Mouse (Mus musculus): ENCODE data around the gene Rnf224. TPM values are rescaled to one million over a fixed set of nuclear protein-coding genes. Genes with fewer than 3 reads are reported as not detected.

Gene Rnf224
- polyA plus RNA-seq, 1 experiment from 2014 or later: not detected

GRCm38 (mm10) chr2:25214444-25214843 lies 22.1 kb downstream of the Rnf224 start, which contains the start of gene Stpg3:
Gene Stpg3, minus strand, starts transcription at chr2:25214637.
- no peak within 1 kb of the TSS for H3K9ac ChIP-seq (replicated peaks; ENCODE audit: low read length)
- H3K4me3 ChIP-seq (replicated peaks; ENCODE audit: low read depth, low read length): no peak within 1 kb of the TSS
- ATAC-seq (ENCODE audit: low FRiP score, low TSS enrichment): no peak
- no peak within 1 kb of the TSS for H3K4me2 ChIP-seq (ENCODE audit: low read length)
- H3K27me3 ChIP-seq (ENCODE audit: control insufficient read depth, insufficient read depth, low read length): no peaks in the 10 kb centered on the region
- H3K36me3 ChIP-seq (ENCODE audit: control insufficient read depth, insufficient read depth, low read length): no peaks in the 10 kb centered on the region
- H3K27ac ChIP-seq (replicated peaks; ENCODE audit: low read depth, low read length): no peak within 1 kb of the TSS
- WGBS: 52% methylated on average over 3 of the region's 3 CpGs
- peaks cover 10% of the 10 kb centered on the region for H3K4me1 ChIP-seq (ENCODE audit: control insufficient read depth, insufficient read depth, low read length)
- H3K9me3 ChIP-seq (ENCODE audit: control insufficient read depth, low read length): no peaks in the 10 kb centered on the region
- no peak for DNase-seq

DNA sequence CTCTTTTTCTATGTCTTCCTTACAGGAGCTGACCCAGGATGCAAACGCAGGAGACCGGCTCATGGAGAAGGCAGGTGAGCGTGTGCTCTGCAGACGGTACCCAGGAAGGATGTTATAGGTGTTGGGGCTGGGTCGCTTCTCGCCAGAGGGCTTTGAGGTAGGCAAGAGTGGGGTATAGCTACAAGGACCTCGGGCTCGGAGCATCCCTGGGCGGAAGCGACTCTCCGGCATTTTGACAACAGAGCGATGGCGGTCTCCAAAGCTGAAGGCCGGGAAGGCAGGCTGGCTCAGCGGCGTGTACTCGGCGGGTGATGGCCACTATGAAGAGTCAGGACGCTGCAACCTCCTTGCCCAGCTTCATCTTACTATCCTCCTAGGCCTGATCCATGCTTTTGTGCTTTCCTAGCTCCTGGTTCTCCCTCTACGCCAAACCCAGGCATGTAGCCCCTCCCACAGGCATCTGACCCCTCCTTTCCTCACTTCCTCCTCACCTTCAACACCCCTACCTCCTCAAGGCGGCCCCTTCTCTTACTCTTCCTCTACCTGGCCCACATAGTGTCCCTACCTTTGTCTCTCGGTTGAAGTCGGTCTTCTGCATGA lies 23.2 kb downstream of the Rnf224 start:
- no peak overlapping the region for H3K4me2 ChIP-seq (ENCODE audit: low read length)
- ATAC-seq (ENCODE audit: low FRiP score, low TSS enrichment) (no peak), DNase-seq (no peak)
- WGBS: 74% methylated on average over 23 of the region's 23 CpGs
- H3K9ac ChIP-seq (replicated peaks; ENCODE audit: low read length): no peak overlapping the region
- no peak overlapping the region for H3K27ac ChIP-seq (replicated peaks; ENCODE audit: low read depth, low read length)
- H3K4me1 ChIP-seq (ENCODE audit: control insufficient read depth, insufficient read depth, low read length): peaks cover 19% of the 10 kb centered on the region
- H3K27me3 ChIP-seq (ENCODE audit: control insufficient read depth, insufficient read depth, low read length): no peaks in the 10 kb centered on the region
- H3K36me3 ChIP-seq (ENCODE audit: control insufficient read depth, insufficient read depth, low read length): peaks cover 3% of the 10 kb centered on the region
- no peaks in the 10 kb centered on the region for H3K9me3 ChIP-seq (ENCODE audit: control insufficient read depth, low read length)
- no peak overlapping the region for H3K4me3 ChIP-seq (replicated peaks; ENCODE audit: low read depth, low read length)

DNA sequence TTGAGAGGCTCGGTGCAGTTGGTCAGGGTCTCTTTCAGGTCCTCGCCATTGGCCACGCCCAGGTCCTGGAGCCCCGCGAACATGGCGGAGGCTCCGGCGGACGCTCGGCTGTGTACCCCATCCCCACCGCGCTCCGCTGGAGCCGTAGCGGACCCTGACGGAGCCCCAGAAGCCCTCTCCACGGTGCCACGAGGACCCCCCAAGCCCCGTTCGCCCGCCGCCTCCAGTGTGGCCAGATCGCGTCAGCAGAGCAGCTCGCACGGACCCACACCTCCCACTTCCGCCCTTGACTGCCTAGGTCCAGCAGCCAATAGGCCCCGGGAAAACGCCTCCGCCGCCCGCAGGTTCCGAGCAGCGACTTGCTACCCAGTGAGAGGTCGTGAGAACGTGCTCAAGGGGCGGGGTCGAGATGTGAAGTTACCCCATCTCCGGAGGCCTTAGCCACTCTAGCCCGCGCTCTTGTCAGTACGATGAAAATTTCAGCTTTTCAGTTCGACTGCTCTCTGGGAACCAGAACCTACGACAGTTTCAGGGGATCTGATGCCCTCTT lies 25.4 kb downstream of the Rnf224 start, which contains the start of gene Nelfb:
Gene Nelfb (minus strand): TSS at position 369 of the 550 bp plus-strand sequence.
- under 1% methylated on average over 44 of the region's 44 CpGs for WGBS
- H3K27me3 ChIP-seq (ENCODE audit: control insufficient read depth, insufficient read depth, low read length): no peaks in the 10 kb centered on the region
- no peaks in the 10 kb centered on the region for H3K9me3 ChIP-seq (ENCODE audit: control insufficient read depth, low read length)
- H3K9ac ChIP-seq (replicated peaks; ENCODE audit: low read length): peak within 1 kb of the TSS; percentile 88
- peak within 1 kb of the TSS; percentile 86 for H3K4me3 ChIP-seq (replicated peaks; ENCODE audit: low read depth, low read length)
- peak within 1 kb of the TSS; percentile 92 for H3K27ac ChIP-seq (replicated peaks; ENCODE audit: low read depth, low read length)
- peak; percentile 91 for ATAC-seq (ENCODE audit: low FRiP score, low TSS enrichment)
- peaks cover 21% of the 10 kb centered on the region for H3K4me1 ChIP-seq (ENCODE audit: control insufficient read depth, insufficient read depth, low read length)
- DNase-seq: peak; percentile 91
- peak within 1 kb of the TSS; percentile 83 for H3K4me2 ChIP-seq (ENCODE audit: low read length)
- peaks cover 22% of the 10 kb centered on the region for H3K36me3 ChIP-seq (ENCODE audit: control insufficient read depth, insufficient read depth, low read length)

DNA sequence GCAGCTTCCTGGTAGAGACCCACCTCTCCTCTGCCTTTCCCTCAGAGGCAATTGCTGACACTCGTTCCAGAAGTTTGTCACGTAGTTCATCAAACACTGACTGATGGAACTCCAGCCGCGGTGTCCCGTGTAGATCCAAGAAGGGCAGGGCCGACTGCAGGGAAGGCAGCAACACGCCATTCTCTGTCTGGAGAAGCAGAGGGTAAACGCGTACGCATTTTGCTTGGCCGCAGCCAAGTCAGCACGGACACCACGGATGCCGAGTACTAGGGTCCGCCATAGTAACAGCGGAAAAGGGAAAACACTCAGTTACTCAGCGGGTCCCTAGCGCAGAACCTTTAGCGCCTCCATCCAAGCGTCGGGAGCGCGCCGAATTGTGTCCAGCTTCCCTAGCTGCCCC lies 25.9 kb downstream of the Rnf224 start:
- Histone ChIP-seq H3K4me2 (ENCODE audit: low read length) (peak overlapping the region; percentile 83), H3K4me1 (ENCODE audit: control insufficient read depth, insufficient read depth, low read length) (peaks cover 21% of the 10 kb centered on the region), H3K9me3 (ENCODE audit: control insufficient read depth, low read length) (no peaks in the 10 kb centered on the region), H3K9ac (replicated peaks; ENCODE audit: low read length) (peak overlapping the region; percentile 88), H3K27me3 (ENCODE audit: control insufficient read depth, insufficient read depth, low read length) (no peaks in the 10 kb centered on the region), H3K36me3 (ENCODE audit: control insufficient read depth, insufficient read depth, low read length) (peaks cover 27% of the 10 kb centered on the region), H3K4me3 (replicated peaks; ENCODE audit: low read depth, low read length) (peak overlapping the region; percentile 86), H3K27ac (replicated peaks; ENCODE audit: low read depth, low read length) (peak overlapping the region; percentile 92)
- DNase-seq (no peak), ATAC-seq (ENCODE audit: low FRiP score, low TSS enrichment) (0 out of 2 replicates have a peak, but pooled peaks have one; percentile 13)
- under 1% methylated on average over 24 of the region's 24 CpGs for WGBS

- Histone ChIP-seq H3K36me3 (ENCODE audit: control insufficient read depth, insufficient read depth, low read length) (peaks cover 58% of the 10 kb centered on the region), H3K9me3 (ENCODE audit: control insufficient read depth, low read length) (no peaks in the 10 kb centered on the region), H3K4me2 (ENCODE audit: low read length) (no peak overlapping the region), H3K27ac (replicated peaks; ENCODE audit: low read depth, low read length) (no peak overlapping the region), H3K27me3 (ENCODE audit: control insufficient read depth, insufficient read depth, low read length) (no peaks in the 10 kb centered on the region), H3K9ac (replicated peaks; ENCODE audit: low read length) (no peak overlapping the region), H3K4me3 (replicated peaks; ENCODE audit: low read depth, low read length) (no peak overlapping the region), H3K4me1 (ENCODE audit: control insufficient read depth, insufficient read depth, low read length) (peaks cover 21% of the 10 kb centered on the region)
- no peak for ATAC-seq (ENCODE audit: low FRiP score, low TSS enrichment)
- no peak for DNase-seq
- WGBS: 86% methylated on average over 1 of the region's 1 CpGs
These were observed 29.0 kb downstream of the Rnf224 start for GRCm38 (mm10) chr2:25207593-25207992.

DNA sequence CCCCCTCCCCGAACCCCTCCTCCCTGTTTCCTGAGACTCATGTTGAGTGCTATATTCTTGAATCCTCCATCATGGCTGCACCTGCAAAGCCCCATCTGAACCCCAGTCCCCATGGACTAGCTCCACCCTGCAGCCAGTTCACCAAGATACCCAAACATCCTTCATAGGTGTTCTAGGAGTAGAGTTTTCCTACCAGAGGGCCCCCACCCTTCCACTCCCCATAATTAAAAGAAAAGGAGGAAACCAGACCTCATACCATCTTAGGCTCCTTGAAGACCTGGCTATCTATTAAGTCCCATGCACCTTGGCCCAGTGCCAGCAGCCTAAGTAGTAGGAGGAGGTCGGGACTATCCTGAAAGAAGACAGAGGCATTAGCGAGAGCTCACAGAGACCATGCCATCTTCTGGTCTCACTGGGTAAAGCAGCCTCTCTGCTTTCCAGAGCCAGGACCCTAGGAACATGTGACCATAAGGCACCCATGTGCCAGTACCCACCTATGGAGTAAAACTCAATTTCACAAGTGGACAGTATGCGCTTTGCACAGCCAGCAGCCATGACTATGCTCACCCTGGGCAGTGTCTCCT lies 32.9 kb downstream of the Rnf224 start:
- Histone ChIP-seq H3K36me3 (ENCODE audit: control insufficient read depth, insufficient read depth, low read length) (peaks cover 93% of the 10 kb centered on the region), H3K9me3 (ENCODE audit: control insufficient read depth, low read length) (no peaks in the 10 kb centered on the region), H3K4me2 (ENCODE audit: low read length) (no peak overlapping the region), H3K9ac (replicated peaks; ENCODE audit: low read length) (no peak overlapping the region), H3K27me3 (ENCODE audit: control insufficient read depth, insufficient read depth, low read length) (no peaks in the 10 kb centered on the region), H3K4me1 (ENCODE audit: control insufficient read depth, insufficient read depth, low read length) (0 out of 2 replicates have a peak, but pooled peaks cover 6% of the 10 kb centered on the region), H3K4me3 (replicated peaks; ENCODE audit: low read depth, low read length) (no peak overlapping the region), H3K27ac (replicated peaks; ENCODE audit: low read depth, low read length) (no peak overlapping the region)
- DNase-seq (peak; percentile 24), ATAC-seq (ENCODE audit: low FRiP score, low TSS enrichment) (no peak)
- 61% methylated on average over 4 of the region's 4 CpGs for WGBS

DNA sequence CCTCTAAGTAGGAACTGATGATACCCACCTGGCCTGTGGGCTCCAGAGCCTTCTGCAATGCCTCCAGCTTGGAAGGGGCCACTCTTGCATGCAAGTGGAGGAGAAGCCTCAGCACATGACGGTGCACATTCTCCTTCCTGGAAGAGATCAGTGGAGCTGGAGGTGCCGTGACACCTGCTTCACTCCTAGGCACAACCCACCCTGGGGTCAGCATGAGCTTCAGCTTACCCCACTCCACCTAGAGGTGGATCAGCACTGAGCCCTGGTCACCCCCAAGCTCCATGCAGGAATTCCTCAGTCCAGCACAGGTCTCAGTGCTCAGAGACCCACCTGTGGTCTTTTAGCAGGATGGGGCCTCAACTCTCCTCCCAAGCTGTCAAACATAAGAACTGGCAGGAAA lies 36.0 kb downstream of the Rnf224 start:
- Histone ChIP-seq H3K36me3 (ENCODE audit: control insufficient read depth, insufficient read depth, low read length) (peaks cover 76% of the 10 kb centered on the region), H3K4me1 (ENCODE audit: control insufficient read depth, insufficient read depth, low read length) (no peaks in the 10 kb centered on the region), H3K27ac (replicated peaks; ENCODE audit: low read depth, low read length) (no peak overlapping the region), H3K27me3 (ENCODE audit: control insufficient read depth, insufficient read depth, low read length) (peaks cover 13% of the 10 kb centered on the region), H3K4me2 (ENCODE audit: low read length) (no peak overlapping the region), H3K9ac (replicated peaks; ENCODE audit: low read length) (no peak overlapping the region), H3K4me3 (replicated peaks; ENCODE audit: low read depth, low read length) (no peak overlapping the region), H3K9me3 (ENCODE audit: control insufficient read depth, low read length) (no peaks in the 10 kb centered on the region)
- no peak for DNase-seq
- ATAC-seq (ENCODE audit: low FRiP score, low TSS enrichment): no peak
- WGBS: 91% methylated on average over 2 of the region's 2 CpGs

DNA sequence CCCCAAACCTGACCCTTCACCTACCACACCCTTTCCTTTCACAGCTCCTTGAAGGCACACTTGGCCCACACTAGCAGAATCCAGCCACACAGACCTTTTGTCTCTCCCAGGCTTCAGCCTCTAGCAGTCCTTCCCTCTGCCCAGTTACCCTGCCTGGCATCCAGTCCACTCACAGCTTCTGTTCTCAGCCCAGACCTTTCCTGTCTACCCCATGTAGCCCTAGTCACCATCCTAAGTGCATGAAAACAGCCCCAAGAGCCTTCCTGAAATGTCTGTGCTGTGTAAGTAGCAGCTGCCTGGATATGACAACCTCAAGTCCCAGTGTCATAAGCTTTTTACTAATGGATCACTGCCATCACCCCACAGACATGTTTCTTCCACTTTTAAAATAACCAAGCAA lies 38.6 kb downstream of the Rnf224 start:
- Histone ChIP-seq H3K9me3 (ENCODE audit: control insufficient read depth, low read length) (no peaks in the 10 kb centered on the region), H3K9ac (replicated peaks; ENCODE audit: low read length) (no peak overlapping the region), H3K4me2 (ENCODE audit: low read length) (no peak overlapping the region), H3K4me1 (ENCODE audit: control insufficient read depth, insufficient read depth, low read length) (no peaks in the 10 kb centered on the region), H3K27me3 (ENCODE audit: control insufficient read depth, insufficient read depth, low read length) (peaks cover 20% of the 10 kb centered on the region), H3K27ac (replicated peaks; ENCODE audit: low read depth, low read length) (no peak overlapping the region), H3K4me3 (replicated peaks; ENCODE audit: low read depth, low read length) (no peak overlapping the region), H3K36me3 (ENCODE audit: control insufficient read depth, insufficient read depth, low read length) (peaks cover 49% of the 10 kb centered on the region)
- ATAC-seq (ENCODE audit: low FRiP score, low TSS enrichment): no peak
- no peak for DNase-seq

DNA sequence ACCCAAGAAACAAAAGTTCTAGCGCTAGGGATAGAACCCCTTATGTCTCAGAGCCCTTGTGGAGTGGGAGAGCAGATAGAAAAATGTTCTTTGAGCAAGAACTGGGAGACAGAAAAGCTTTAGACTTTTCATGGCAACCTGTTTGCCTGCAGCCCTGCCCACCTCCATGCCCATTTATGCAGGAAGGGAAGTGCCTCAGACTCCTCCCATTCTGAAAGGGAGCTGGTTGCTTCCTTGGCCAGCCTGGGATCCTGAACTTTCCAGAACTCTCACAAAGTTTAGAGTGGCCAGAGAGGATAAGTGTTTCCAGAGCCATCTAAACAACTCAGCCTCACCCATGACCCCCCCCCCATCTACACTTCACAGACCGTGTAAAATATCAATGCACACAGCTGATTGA lies 39.4 kb downstream of the Rnf224 start:
- Histone ChIP-seq H3K4me2 (ENCODE audit: low read length) (no peak overlapping the region), H3K4me3 (replicated peaks; ENCODE audit: low read depth, low read length) (no peak overlapping the region), H3K36me3 (ENCODE audit: control insufficient read depth, insufficient read depth, low read length) (peaks cover 41% of the 10 kb centered on the region), H3K4me1 (ENCODE audit: control insufficient read depth, insufficient read depth, low read length) (no peaks in the 10 kb centered on the region), H3K27ac (replicated peaks; ENCODE audit: low read depth, low read length) (no peak overlapping the region), H3K9me3 (ENCODE audit: control insufficient read depth, low read length) (no peaks in the 10 kb centered on the region), H3K27me3 (ENCODE audit: control insufficient read depth, insufficient read depth, low read length) (peaks cover 20% of the 10 kb centered on the region), H3K9ac (replicated peaks; ENCODE audit: low read length) (no peak overlapping the region)
- no peak for ATAC-seq (ENCODE audit: low FRiP score, low TSS enrichment)
- 32% methylated on average over 2 of the region's 2 CpGs for WGBS
- no peak for DNase-seq
